Mouse (Mus musculus): ENCODE data around the gene Ccpg1os.
A peak's percentile ranks its signal among the peaks of the same experiment; 100 is the strongest.

Ccpg1os gene

GRCm38 (mm10) chr9:72987703-72988102, 2.5 kb upstream of the Ccpg1os start:
- no peak for DNase-seq (ENCODE audit: inconsistent age in 2 of 2, low spot score in 1 of 2)

GRCm38 (mm10) chr9:72983066-72983465, 2.1 kb downstream of the Ccpg1os start:
- DNase-seq (ENCODE audit: inconsistent age in 2 of 2, low spot score in 1 of 2), result no peak

GRCm38 (mm10) chr9:72975242-72975641, 9.9 kb downstream of the Ccpg1os start:
- DNase-seq (ENCODE audit: inconsistent age in 2 of 2, low spot score in 1 of 2), result no peak

GRCm38 (mm10) chr9:72974734-72975133, 10.4 kb downstream of the Ccpg1os start:
- DNase-seq (ENCODE audit: inconsistent age in 2 of 2, low spot score in 1 of 2), result no peak

- DNase-seq (ENCODE audit: inconsistent age in 2 of 2, low spot score in 1 of 2), result no peak
Observed at GRCm38 (mm10) chr9:72972984-72973383, 12.2 kb downstream of the Ccpg1os start.

DNA sequence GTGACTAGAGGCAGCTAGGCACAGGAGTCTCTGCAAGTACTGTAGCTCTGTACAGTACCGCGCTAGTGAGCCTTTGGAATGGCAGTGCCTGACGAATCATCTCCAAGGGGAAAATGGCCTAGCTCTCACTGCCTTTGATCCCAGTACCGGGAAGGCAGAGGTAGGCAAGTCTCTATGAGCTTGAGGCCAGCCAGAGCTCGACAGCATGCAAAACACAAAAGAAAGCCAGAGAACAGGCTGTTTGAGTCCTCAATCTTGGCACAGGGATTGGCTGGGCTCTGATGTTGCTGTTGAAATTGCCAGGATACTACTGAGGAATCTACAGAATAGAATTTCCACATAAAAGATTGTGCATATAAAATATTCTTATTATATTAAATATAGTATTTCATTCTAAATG, 12.7 kb downstream of the Ccpg1os start:
- DNase-seq (ENCODE audit: inconsistent age in 2 of 2, low spot score in 1 of 2), result no peak

- no peak for DNase-seq (ENCODE audit: inconsistent age in 2 of 2, low spot score in 1 of 2)
Observed at GRCm38 (mm10) chr9:72969874-72970273, 15.3 kb downstream of the Ccpg1os start.

GRCm38 (mm10) chr9:72968349-72969061, 16.7 kb downstream of the Ccpg1os start:
- peak; percentile 65 to 88 for DNase-seq (ENCODE audit: inconsistent age in 2 of 2, low spot score in 1 of 2)

DNA sequence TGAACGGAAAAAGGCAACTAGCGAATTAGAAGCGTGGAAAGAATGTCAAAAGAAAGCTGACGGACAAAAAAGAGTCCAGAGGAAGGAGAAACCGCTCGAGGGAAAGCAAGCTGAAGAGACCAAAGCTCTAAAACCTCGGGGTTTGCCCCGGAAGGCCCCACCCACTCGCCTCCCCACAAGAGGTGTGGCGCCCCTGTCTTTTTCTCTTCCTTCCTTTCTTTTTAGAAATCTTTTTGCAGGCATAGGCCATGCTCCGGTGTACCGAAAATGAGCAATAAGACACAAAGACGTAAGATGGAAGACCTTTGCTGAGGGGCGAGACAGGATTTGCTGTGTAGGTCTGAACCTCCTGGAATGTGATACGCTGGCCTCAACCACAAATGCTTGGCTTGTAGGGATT, 23.2 kb downstream of the Ccpg1os start:
- no peak for DNase-seq (ENCODE audit: inconsistent age in 2 of 2, low spot score in 1 of 2)

- DNase-seq (ENCODE audit: inconsistent age in 2 of 2, low spot score in 1 of 2), result no peak
Observed at GRCm38 (mm10) chr9:72961346-72961745, 23.8 kb downstream of the Ccpg1os start.

DNA sequence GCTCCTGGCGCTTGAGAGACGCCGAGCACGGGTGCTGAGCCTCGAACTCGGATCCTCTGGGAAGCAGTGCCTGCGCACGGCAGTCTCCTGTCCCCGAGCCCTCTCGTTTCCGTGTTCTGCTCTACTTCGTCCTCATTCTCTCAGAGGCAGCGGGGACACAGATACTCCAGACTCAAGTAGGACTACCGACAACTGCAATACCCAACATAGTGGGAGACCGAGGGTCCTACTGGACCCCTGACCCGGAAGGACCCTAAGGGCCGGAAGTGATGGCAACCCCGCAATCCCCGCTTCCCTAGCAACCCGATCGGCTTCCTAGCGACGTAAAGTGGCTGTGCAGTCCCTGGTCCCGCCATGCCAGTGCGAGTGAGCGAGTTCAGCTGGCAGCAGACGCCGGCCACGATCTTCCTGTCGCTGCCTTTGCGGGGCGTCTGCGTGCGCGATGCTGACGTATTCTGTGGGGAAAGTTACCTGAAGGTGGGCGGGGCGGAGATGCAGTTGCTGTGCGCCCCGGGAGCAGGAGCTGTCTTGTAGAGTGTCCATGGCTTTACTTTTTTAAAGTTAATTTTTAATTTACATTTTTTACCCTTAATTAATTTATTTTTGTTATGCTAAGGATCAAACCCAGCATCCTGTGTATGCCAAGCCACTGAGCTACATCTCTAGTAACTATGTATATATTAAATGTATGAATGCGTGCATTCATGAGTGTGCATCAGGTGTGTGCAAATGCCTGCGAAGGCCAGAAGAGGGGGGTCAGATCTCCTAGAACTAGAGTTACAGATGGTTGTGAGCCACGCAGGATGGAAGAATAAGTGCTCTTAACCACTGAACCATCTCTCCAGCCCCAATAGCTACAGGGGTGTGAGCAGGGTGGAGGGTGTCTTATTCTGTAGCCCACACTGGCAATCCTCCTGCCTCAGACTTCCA, 26.4 kb downstream of the Ccpg1os start, which contains the start of the genes Dyx1c1 and Gm44503:
Gene Dyx1c1 (plus strand): TSS at position 265 of the 930 bp plus-strand sequence.
Gene Gm44503 (plus strand): TSS at position 332 of the 930 bp plus-strand sequence.
- DNase-seq (ENCODE audit: inconsistent age in 2 of 2, low spot score in 1 of 2), result peak; percentile 84 to 93

DNA sequence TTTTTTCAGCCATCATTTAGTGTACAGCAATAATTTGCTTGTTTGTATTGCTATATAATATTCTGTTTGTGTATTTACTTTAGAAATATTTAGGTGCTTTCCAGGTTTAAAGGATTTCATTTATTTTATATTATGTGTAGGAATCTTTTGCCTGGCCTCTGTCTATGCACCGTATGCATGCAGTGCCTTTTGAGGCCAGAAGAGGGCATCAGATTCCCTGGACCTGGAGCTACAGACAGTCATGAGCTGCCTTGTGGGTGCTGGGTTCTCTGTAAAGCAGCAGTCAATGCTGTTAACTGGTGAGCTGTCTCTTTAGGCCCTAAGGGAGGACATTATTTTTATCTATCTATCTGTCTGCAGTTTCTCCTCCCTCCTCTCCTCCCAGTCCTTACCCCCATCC, 29.6 kb downstream of the Ccpg1os start:
- DNase-seq (ENCODE audit: inconsistent age in 2 of 2, low spot score in 1 of 2), result peak; percentile 44 to 68

DNA sequence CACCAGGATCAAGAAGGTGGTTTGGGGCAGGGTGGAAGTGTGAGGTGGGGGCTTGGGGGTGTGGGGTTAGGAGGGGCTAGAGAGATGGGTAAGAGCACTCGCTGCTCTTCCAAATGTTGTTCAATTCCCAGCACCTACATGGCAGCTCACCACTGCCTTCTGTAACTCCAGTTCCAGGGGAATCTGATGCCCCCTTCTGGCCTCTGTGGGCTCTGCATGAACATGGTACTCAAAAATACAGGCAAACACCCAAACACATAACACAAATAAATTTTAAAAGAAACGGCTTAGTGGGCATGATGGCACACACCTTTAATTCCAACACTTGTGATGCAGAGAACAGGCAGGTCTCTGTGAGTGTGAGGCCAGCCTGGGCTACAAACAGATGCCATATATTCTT, 30.4 kb downstream of the Ccpg1os start:
- peak in 1 of 2 experiments; percentile 64 for DNase-seq (ENCODE audit: inconsistent age in 2 of 2, low spot score in 1 of 2)

DNA sequence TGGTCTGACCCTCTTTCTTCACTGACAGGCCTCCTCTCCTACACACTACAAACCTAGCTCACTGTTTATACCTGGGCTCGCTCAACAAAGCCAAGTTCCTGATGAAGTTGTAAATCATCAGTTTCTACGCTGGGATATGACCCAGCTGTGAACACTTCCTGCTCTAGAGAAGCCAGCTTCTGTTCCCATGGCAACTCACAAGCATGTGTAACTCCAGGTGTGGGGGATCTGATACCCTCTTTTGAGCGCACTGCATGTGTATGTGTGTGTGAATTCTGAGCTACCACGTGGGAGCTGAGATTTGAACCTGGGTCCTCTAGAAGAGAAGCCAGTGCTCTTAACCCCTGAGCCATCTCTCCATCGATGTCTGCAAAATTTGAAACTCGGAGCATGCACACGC, 35.6 kb downstream of the Ccpg1os start:
- DNase-seq (ENCODE audit: inconsistent age in 2 of 2, low spot score in 1 of 2), result no peak

- no peak for DNase-seq (ENCODE audit: inconsistent age in 2 of 2, low spot score in 1 of 2)
Observed at GRCm38 (mm10) chr9:72947010-72947409, 38.2 kb downstream of the Ccpg1os start.

GRCm38 (mm10) chr9:72944286-72944685, 40.9 kb downstream of the Ccpg1os start:
- DNase-seq (ENCODE audit: inconsistent age in 2 of 2, low spot score in 1 of 2), result no peak

GRCm38 (mm10) chr9:72943424-72943823, 41.8 kb downstream of the Ccpg1os start:
- DNase-seq (ENCODE audit: inconsistent age in 2 of 2, low spot score in 1 of 2), result no peak

GRCm38 (mm10) chr9:72936301-72936700, 48.9 kb downstream of the Ccpg1os start:
- DNase-seq (ENCODE audit: inconsistent age in 2 of 2, low spot score in 1 of 2), result no peak

GRCm38 (mm10) chr9:72935309-72935708, 49.9 kb downstream of the Ccpg1os start:
- no peak for DNase-seq (ENCODE audit: inconsistent age in 2 of 2, low spot score in 1 of 2)

- DNase-seq (ENCODE audit: inconsistent age in 2 of 2, low spot score in 1 of 2), result no peak
Observed at GRCm38 (mm10) chr9:72931166-72931790, 53.9 kb downstream of the Ccpg1os start.

Data from adrenal gland, adult (tissue).